Mouse (Mus musculus): Measurements from ENCODE around the gene Cd33. TPM values are rescaled to one million over a fixed set of nuclear protein-coding genes. Genes with fewer than 3 reads are reported as not detected.

The Cd33 gene
- polyA plus RNA-seq, 2 experiments, result 1.4 to 1.9 TPM

DNA sequence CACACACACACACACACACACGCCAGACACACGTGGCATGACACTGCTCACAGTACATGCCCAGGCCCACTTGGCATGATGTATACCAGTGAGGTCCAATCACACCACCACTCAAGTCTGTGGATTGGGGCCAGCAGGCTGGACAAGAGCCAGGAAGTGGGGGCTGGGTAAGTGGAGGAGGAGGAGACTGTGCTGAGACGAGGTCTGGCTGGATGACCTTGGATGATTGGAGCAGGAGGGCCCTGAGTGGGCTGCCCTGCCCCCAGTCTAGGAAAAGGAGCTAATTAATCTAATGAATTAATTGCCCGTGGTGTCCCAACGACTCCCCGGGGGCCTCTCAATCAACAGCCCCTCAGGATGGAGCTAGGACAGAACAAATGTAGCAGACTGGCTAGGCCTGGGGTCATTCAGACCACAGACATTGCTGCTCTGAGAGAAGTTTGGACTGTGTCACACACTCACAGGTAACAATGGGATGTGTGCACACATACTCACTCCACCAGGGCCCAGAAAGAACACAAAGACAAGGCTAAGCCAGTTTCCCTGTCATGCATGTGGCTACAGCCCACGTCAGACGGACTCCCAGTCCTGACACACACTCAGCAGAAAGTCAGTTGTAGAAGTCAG, 62.0 kb downstream of the Cd33 start:
- TF ChIP-seq EP300 (IDR thresholded peaks at IDR 0.05; ENCODE audit: low read depth) (no peak), CTCF (IDR thresholded peaks at IDR 0.05; ENCODE audit: low read depth) (no peak)
- Histone ChIP-seq H3K36me3 (replicated peaks; ENCODE audit: control insufficient read depth, insufficient read depth, low read depth) (no peaks in the 10 kb centered on the region), H3K27ac (no peak overlapping the region), H3K27me3 (ENCODE audit: control insufficient read depth, insufficient read depth, low read length) (peaks cover 5% of the 10 kb centered on the region), H3K9ac (replicated peaks) (no peak overlapping the region), H3K4me1 (replicated peaks; ENCODE audit: control insufficient read depth in 2 of 2, insufficient read depth in 2 of 2, low read length in 1 of 2) (no peaks in the 10 kb centered on the region), H3K4me3 (ENCODE audit: insufficient read depth in 1 of 2, low read depth in 2 of 2, low read length in 2 of 2) (no peak overlapping the region), H3K9me3 (ENCODE audit: control insufficient read depth, low read length) (no peaks in the 10 kb centered on the region), H3K4me2 (ENCODE audit: low read depth) (no peak overlapping the region)
- DNase-seq (ENCODE audit: low read depth in 3 of 3, low spot score in 3 of 3), result no peak
- no peak for ATAC-seq (ENCODE audit: insufficient read depth)
- 46% methylated on average over 8 of the region's 8 CpGs for WGBS (ENCODE audit: insufficient replicate concordance)

DNA sequence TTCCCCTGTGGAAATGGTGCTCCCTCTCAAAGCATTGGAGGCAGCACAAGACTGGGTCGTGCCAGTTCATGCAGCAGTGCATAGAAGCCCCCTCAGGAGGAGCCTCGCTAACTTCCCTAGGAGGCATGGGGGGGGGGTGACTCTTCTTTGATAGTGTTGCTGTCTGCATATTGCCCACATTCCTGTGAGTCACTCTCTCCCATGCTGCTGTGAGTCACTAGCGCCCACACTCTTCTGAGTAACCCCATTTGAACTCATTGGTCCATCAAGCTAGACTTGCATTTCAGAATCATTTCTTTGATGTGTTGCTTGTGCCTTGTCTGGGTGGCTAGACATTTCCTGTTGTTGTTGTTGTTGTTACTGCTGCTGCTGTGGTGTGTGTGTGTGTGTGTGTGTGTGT, 63.0 kb downstream of the Cd33 start:
- Histone ChIP-seq H3K36me3 (replicated peaks; ENCODE audit: control insufficient read depth, insufficient read depth, low read depth) (no peaks in the 10 kb centered on the region), H3K9ac (replicated peaks) (no peak overlapping the region), H3K4me3 (ENCODE audit: insufficient read depth in 1 of 2, low read depth in 2 of 2, low read length in 2 of 2) (no peak overlapping the region), H3K27me3 (ENCODE audit: control insufficient read depth, insufficient read depth, low read length) (peaks cover 15% of the 10 kb centered on the region), H3K9me3 (ENCODE audit: control insufficient read depth, low read length) (no peaks in the 10 kb centered on the region), H3K27ac (no peak overlapping the region), H3K4me2 (ENCODE audit: low read depth) (no peak overlapping the region), H3K4me1 (replicated peaks; ENCODE audit: control insufficient read depth in 2 of 2, insufficient read depth in 2 of 2, low read length in 1 of 2) (no peaks in the 10 kb centered on the region)
- TF ChIP-seq CTCF (IDR thresholded peaks at IDR 0.05; ENCODE audit: low read depth), result no peak
- no peak for TF ChIP-seq EP300 (IDR thresholded peaks at IDR 0.05; ENCODE audit: low read depth)
- DNase-seq (ENCODE audit: low read depth in 3 of 3, low spot score in 3 of 3) (no peak), ATAC-seq (ENCODE audit: insufficient read depth) (no peak)
- WGBS (ENCODE audit: insufficient replicate concordance), result 33% methylated on average over 3 of the region's 3 CpGs

DNA sequence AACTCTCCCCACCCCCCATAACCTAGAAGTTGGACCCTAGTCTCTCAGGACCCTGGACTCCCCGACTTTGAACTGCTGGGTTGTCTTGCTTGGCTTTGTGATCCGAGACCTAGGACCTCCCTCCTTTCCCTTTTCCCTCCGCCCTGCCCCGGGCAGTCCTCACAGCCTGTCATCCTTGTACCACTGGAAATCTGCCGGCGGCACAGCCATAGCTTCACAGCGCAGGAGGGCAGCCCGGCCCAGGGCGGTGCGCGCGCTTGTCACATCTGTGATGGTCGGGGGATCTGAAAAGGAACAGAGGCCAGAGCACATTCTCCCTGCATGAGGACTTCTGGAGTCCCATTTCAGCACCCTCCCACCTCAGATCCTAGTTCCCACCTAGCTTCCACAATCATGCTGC, 67.9 kb downstream of the Cd33 start:
- WGBS (ENCODE audit: insufficient replicate concordance), result 6% methylated on average over 13 of the region's 13 CpGs
- TF ChIP-seq CTCF (IDR thresholded peaks at IDR 0.05; ENCODE audit: low read depth), result no peak
- TF ChIP-seq EP300 (IDR thresholded peaks at IDR 0.05; ENCODE audit: low read depth), result no peak
- H3K27ac ChIP-seq, result no peak overlapping the region
- no peaks in the 10 kb centered on the region for H3K36me3 ChIP-seq (replicated peaks; ENCODE audit: control insufficient read depth, insufficient read depth, low read depth)
- H3K27me3 ChIP-seq (ENCODE audit: control insufficient read depth, insufficient read depth, low read length), result peaks cover 28% of the 10 kb centered on the region
- no peak overlapping the region for H3K9ac ChIP-seq (replicated peaks)
- no peak for ATAC-seq (ENCODE audit: insufficient read depth)
- no peak for DNase-seq (ENCODE audit: low read depth in 3 of 3, low spot score in 3 of 3)
- H3K9me3 ChIP-seq (ENCODE audit: control insufficient read depth, low read length), result no peaks in the 10 kb centered on the region
- no peak overlapping the region for H3K4me2 ChIP-seq (ENCODE audit: low read depth)
- no peaks in the 10 kb centered on the region for H3K4me1 ChIP-seq (replicated peaks; ENCODE audit: control insufficient read depth in 2 of 2, insufficient read depth in 2 of 2, low read length in 1 of 2)
- H3K4me3 ChIP-seq (ENCODE audit: insufficient read depth in 1 of 2, low read depth in 2 of 2, low read length in 2 of 2), result no peak overlapping the region

GRCm38 (mm10) chr7:43475706-43476105, 68.5 kb downstream of the Cd33 start:
- DNase-seq (ENCODE audit: low read depth in 3 of 3, low spot score in 3 of 3), result no peak
- Histone ChIP-seq H3K36me3 (replicated peaks; ENCODE audit: control insufficient read depth, insufficient read depth, low read depth) (no peaks in the 10 kb centered on the region), H3K27ac (no peak overlapping the region), H3K4me3 (ENCODE audit: insufficient read depth in 1 of 2, low read depth in 2 of 2, low read length in 2 of 2) (no peak overlapping the region), H3K4me2 (ENCODE audit: low read depth) (no peak overlapping the region), H3K9ac (replicated peaks) (no peak overlapping the region), H3K9me3 (ENCODE audit: control insufficient read depth, low read length) (no peaks in the 10 kb centered on the region), H3K27me3 (ENCODE audit: control insufficient read depth, insufficient read depth, low read length) (peaks cover 28% of the 10 kb centered on the region), H3K4me1 (replicated peaks; ENCODE audit: control insufficient read depth in 2 of 2, insufficient read depth in 2 of 2, low read length in 1 of 2) (no peaks in the 10 kb centered on the region)
- TF ChIP-seq EP300 (IDR thresholded peaks at IDR 0.05; ENCODE audit: low read depth) (no peak), CTCF (IDR thresholded peaks at IDR 0.05; ENCODE audit: low read depth) (0 out of 2 replicates have a peak, but pooled peaks have one; percentile 34)
- ATAC-seq (ENCODE audit: insufficient read depth), result no peak
- WGBS (ENCODE audit: insufficient replicate concordance), result 6% methylated on average over 23 of the region's 23 CpGs

Other genes with a start within 250 kb of the Cd33 start
- 2.3 and 3.9 TPM in 2 replicates for gene Zfp715, start 231.1 kb downstream of the Cd33 start, polyA plus RNA-seq (2012; rRNA removed)
- 5.2 and 5.4 TPM in 2 replicates for gene Zfp715, start 231.1 kb downstream of the Cd33 start, polyA plus RNA-seq (2014; fragmentation: Nextera tagmentation; extraction: Ambion mirVana)
- gene Siglecf, start 193.1 kb downstream of the Cd33 start, polyA plus RNA-seq (2012; rRNA removed), result 2.0 and 2.7 TPM in 2 replicates
- 1.3 and 2.4 TPM in 2 replicates for gene Siglecf, start 193.1 kb downstream of the Cd33 start, polyA plus RNA-seq (2014; fragmentation: Nextera tagmentation; extraction: Ambion mirVana)
- gene Siglecg, start 136.2 kb downstream of the Cd33 start, polyA plus RNA-seq (2012; rRNA removed), result 0.64 and 0.69 TPM in 2 replicates
- 0.24 and 0.38 TPM in 2 replicates for gene Siglecg, start 136.2 kb downstream of the Cd33 start, polyA plus RNA-seq (2014; fragmentation: Nextera tagmentation; extraction: Ambion mirVana)
- gene Lim2, start 116.8 kb downstream of the Cd33 start, polyA plus RNA-seq (2012; rRNA removed), result 0.07 TPM in 1 of 2 replicates, not detected in the other
- gene Lim2, start 116.8 kb downstream of the Cd33 start, polyA plus RNA-seq (2014; fragmentation: Nextera tagmentation; extraction: Ambion mirVana), result 0.06 and 0.08 TPM in 2 replicates
- gene Nkg7, start 107.4 kb downstream of the Cd33 start, polyA plus RNA-seq (2012; rRNA removed), result 3.1 and 4.3 TPM in 2 replicates
- gene Nkg7, start 107.4 kb downstream of the Cd33 start, polyA plus RNA-seq (2014; fragmentation: Nextera tagmentation; extraction: Ambion mirVana), result 10.2 and 13.2 TPM in 2 replicates
- not detected in 2 replicates for gene Cldnd2, start 103.6 kb downstream of the Cd33 start, polyA plus RNA-seq (2012; rRNA removed)
- not detected in 2 replicates for gene Cldnd2, start 103.6 kb downstream of the Cd33 start, polyA plus RNA-seq (2014; fragmentation: Nextera tagmentation; extraction: Ambion mirVana)
- gene Etfb, start 100.3 kb downstream of the Cd33 start, polyA plus RNA-seq (2012; rRNA removed), result 79.1 and 116 TPM in 2 replicates
- 261 and 265 TPM in 2 replicates for gene Etfb, start 100.3 kb downstream of the Cd33 start, polyA plus RNA-seq (2014; fragmentation: Nextera tagmentation; extraction: Ambion mirVana)
- gene Gm45233, start 100.3 kb downstream of the Cd33 start, polyA plus RNA-seq (2012; rRNA removed), result 0.19 and 0.26 TPM in 2 replicates
- gene Gm45233, start 100.3 kb downstream of the Cd33 start, polyA plus RNA-seq (2014; fragmentation: Nextera tagmentation; extraction: Ambion mirVana), result not detected in 2 replicates
- gene Vsig10l, start 81.3 kb downstream of the Cd33 start, polyA plus RNA-seq (2012; rRNA removed), result 0.48 and 0.77 TPM in 2 replicates
- gene Vsig10l, start 81.3 kb downstream of the Cd33 start, polyA plus RNA-seq (2014; fragmentation: Nextera tagmentation; extraction: Ambion mirVana), result 0.27 and 0.52 TPM in 2 replicates
- 0.07 and 0.12 TPM in 2 replicates for gene Iglon5, start 54.4 kb downstream of the Cd33 start, polyA plus RNA-seq (2012; rRNA removed)
- not detected in 2 replicates for gene Iglon5, start 54.4 kb downstream of the Cd33 start, polyA plus RNA-seq (2014; fragmentation: Nextera tagmentation; extraction: Ambion mirVana)
- not detected in 2 replicates for gene 4931406B18Rik, start 38.5 kb downstream of the Cd33 start, polyA plus RNA-seq (2012; rRNA removed)
- gene 4931406B18Rik, start 38.5 kb downstream of the Cd33 start, polyA plus RNA-seq (2014; fragmentation: Nextera tagmentation; extraction: Ambion mirVana), result not detected in 2 replicates
- 0.18 and 0.33 TPM in 2 replicates for gene Zfp658, start 17.8 kb upstream of the Cd33 start, polyA plus RNA-seq (2012; rRNA removed)
- 0.15 and 0.25 TPM in 2 replicates for gene Zfp658, start 17.8 kb upstream of the Cd33 start, polyA plus RNA-seq (2014; fragmentation: Nextera tagmentation; extraction: Ambion mirVana)
- 0.56 and 0.87 TPM in 2 replicates for gene Zfp719, start 35.2 kb upstream of the Cd33 start, polyA plus RNA-seq (2012; rRNA removed)
- gene Zfp719, start 35.2 kb upstream of the Cd33 start, polyA plus RNA-seq (2014; fragmentation: Nextera tagmentation; extraction: Ambion mirVana), result 1.6 and 1.7 TPM in 2 replicates
- 0.07 TPM in 1 of 2 replicates, not detected in the other for gene Zfp819, start 62.7 kb upstream of the Cd33 start, polyA plus RNA-seq (2012; rRNA removed)
- not detected in 2 replicates for gene Zfp819, start 62.7 kb upstream of the Cd33 start, polyA plus RNA-seq (2014; fragmentation: Nextera tagmentation; extraction: Ambion mirVana)
- not detected in 2 replicates for gene Ceacam18, start 90.3 kb upstream of the Cd33 start, polyA plus RNA-seq (2012; rRNA removed)
- 0.08 TPM in 1 of 2 replicates, not detected in the other for gene Ceacam18, start 90.3 kb upstream of the Cd33 start, polyA plus RNA-seq (2014; fragmentation: Nextera tagmentation; extraction: Ambion mirVana)
- 1.5 and 1.6 TPM in 2 replicates for gene Siglece, start 115.7 kb upstream of the Cd33 start, polyA plus RNA-seq (2012; rRNA removed)
- gene Siglece, start 115.7 kb upstream of the Cd33 start, polyA plus RNA-seq (2014; fragmentation: Nextera tagmentation; extraction: Ambion mirVana), result 1.1 and 2.0 TPM in 2 replicates
- 3.1 and 3.2 TPM in 2 replicates for gene Ctu1, start 127.6 kb upstream of the Cd33 start, polyA plus RNA-seq (2012; rRNA removed)
- gene Ctu1, start 127.6 kb upstream of the Cd33 start, polyA plus RNA-seq (2014; fragmentation: Nextera tagmentation; extraction: Ambion mirVana), result 2.2 TPM in 2 replicates
- 0.04 and 0.05 TPM in 2 replicates for gene Klk14, start 146.0 kb upstream of the Cd33 start, polyA plus RNA-seq (2012; rRNA removed)
- gene Klk14, start 146.0 kb upstream of the Cd33 start, polyA plus RNA-seq (2014; fragmentation: Nextera tagmentation; extraction: Ambion mirVana), result not detected in 2 replicates
- gene Klk13, start 168.1 kb upstream of the Cd33 start, polyA plus RNA-seq (2012; rRNA removed), result 0.02 and 0.04 TPM in 2 replicates
- gene Klk13, start 168.1 kb upstream of the Cd33 start, polyA plus RNA-seq (2014; fragmentation: Nextera tagmentation; extraction: Ambion mirVana), result 0.06 TPM in 1 of 2 replicates, not detected in the other
- gene Klk12, start 224.5 kb upstream of the Cd33 start, polyA plus RNA-seq (2012; rRNA removed), result not detected in 2 replicates
- gene Klk12, start 224.5 kb upstream of the Cd33 start, polyA plus RNA-seq (2014; fragmentation: Nextera tagmentation; extraction: Ambion mirVana), result not detected in 2 replicates
- gene Klk11, start 230.2 kb upstream of the Cd33 start, polyA plus RNA-seq (2012; rRNA removed), result not detected in 2 replicates
- not detected in 2 replicates for gene Klk11, start 230.2 kb upstream of the Cd33 start, polyA plus RNA-seq (2014; fragmentation: Nextera tagmentation; extraction: Ambion mirVana)
- gene Klk10, start 236.6 kb upstream of the Cd33 start, polyA plus RNA-seq (2012; rRNA removed), result 0.02 and 0.10 TPM in 2 replicates
- gene Klk10, start 236.6 kb upstream of the Cd33 start, polyA plus RNA-seq (2014; fragmentation: Nextera tagmentation; extraction: Ambion mirVana), result not detected in 2 replicates
- not detected in 2 replicates for gene Klk9, start 247.5 kb upstream of the Cd33 start, polyA plus RNA-seq (2012; rRNA removed)
- gene Klk9, start 247.5 kb upstream of the Cd33 start, polyA plus RNA-seq (2014; fragmentation: Nextera tagmentation; extraction: Ambion mirVana), result not detected in 2 replicates

All from liver, embryonic 14.5 days (tissue).